Mouse (Mus musculus): ENCODE measurements around the gene Pick1. TPM values are rescaled to one million over a fixed set of nuclear protein-coding genes. Genes with fewer than 3 reads are reported as not detected.

Pick1 gene
- polyA plus RNA-seq, 1 experiment from 2014 or later, result 37.6 TPM

DNA sequence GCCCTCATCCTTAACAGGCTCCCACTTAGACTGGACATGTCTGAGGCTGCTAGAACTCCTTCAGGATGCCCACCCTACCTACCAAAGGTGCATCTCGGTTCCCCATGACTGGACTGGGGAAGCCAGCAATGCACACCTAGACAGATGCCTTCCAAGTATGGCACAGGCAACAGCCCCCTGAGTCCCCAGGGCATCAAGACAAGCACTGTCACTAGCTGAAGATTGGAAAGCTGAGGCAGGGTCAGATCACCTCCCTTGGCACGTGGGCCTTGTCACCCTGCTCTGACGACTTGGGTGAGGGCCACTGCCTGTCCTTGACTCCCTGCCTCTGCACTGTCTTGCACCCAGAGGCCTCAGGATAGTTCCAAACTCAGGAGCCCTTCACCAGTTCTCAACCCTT is 59.4 kb downstream of the Pick1 start:
- no peaks in the 10 kb centered on the region for H3K4me1 ChIP-seq (replicated peaks)
- H3K4me3 ChIP-seq, result no peak overlapping the region
- 0 out of 2 replicates have a peak, but pooled peaks cover 5% of the 10 kb centered on the region for H3K27me3 ChIP-seq (replicated peaks)
- no peak overlapping the region for H3K4me2 ChIP-seq
- H3K9me3 ChIP-seq (replicated peaks), result no peaks in the 10 kb centered on the region
- WGBS, result 77% methylated on average over 3 of the region's 3 CpGs
- peaks cover 23% of the 10 kb centered on the region for H3K36me3 ChIP-seq
- H3K27ac ChIP-seq (ENCODE audit: poor library complexity, severe bottlenecking), result no peak overlapping the region
- no peak overlapping the region for H3K9ac ChIP-seq
- no peak for ATAC-seq (ENCODE audit: insufficient number of reproducible peaks, low FRiP score)

GRCm38 (mm10) chr15:79289441-79289840 is 60.5 kb downstream of the Pick1 start:
- H3K9ac ChIP-seq, result no peak overlapping the region
- no peak overlapping the region for H3K4me2 ChIP-seq
- no peak overlapping the region for H3K4me3 ChIP-seq
- no peak for ATAC-seq (ENCODE audit: insufficient number of reproducible peaks, low FRiP score)
- H3K27ac ChIP-seq (ENCODE audit: poor library complexity, severe bottlenecking), result no peak overlapping the region
- no peaks in the 10 kb centered on the region for H3K27me3 ChIP-seq (replicated peaks)
- no peaks in the 10 kb centered on the region for H3K4me1 ChIP-seq (replicated peaks)
- H3K36me3 ChIP-seq, result peaks cover 23% of the 10 kb centered on the region
- WGBS, result 83% methylated on average over 12 of the region's 12 CpGs
- no peaks in the 10 kb centered on the region for H3K9me3 ChIP-seq (replicated peaks)

GRCm38 (mm10) chr15:79290340-79290739 is 61.4 kb downstream of the Pick1 start:
- Histone ChIP-seq H3K4me1 (replicated peaks) (no peaks in the 10 kb centered on the region), H3K27ac (ENCODE audit: poor library complexity, severe bottlenecking) (no peak overlapping the region), H3K9me3 (replicated peaks) (no peaks in the 10 kb centered on the region), H3K9ac (no peak overlapping the region), H3K4me3 (no peak overlapping the region), H3K36me3 (peaks cover 23% of the 10 kb centered on the region), H3K27me3 (replicated peaks) (no peaks in the 10 kb centered on the region), H3K4me2 (no peak overlapping the region)
- no peak for ATAC-seq (ENCODE audit: insufficient number of reproducible peaks, low FRiP score)
- WGBS, result 82% methylated on average over 3 of the region's 3 CpGs

DNA sequence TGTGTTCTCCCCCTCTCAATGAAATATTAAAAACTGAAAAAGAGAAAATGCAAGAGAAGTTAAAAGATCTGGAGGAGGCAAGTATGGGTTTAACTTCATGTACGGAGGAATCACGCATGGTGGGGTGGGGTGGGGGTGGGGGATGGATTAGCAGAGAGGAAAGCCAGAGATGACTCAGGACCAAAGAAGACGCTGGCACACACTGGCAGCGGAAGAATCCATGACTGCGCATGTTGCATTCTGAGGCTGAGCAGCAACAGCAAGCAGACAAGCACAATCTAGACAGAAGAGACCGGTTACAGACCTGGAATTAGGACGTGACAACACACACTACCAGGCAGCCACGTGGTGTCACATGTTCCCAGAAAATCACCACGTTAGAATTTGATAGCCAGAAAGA is 63.8 kb downstream of the Pick1 start:
- Histone ChIP-seq H3K4me2 (no peak overlapping the region), H3K4me1 (replicated peaks) (no peaks in the 10 kb centered on the region), H3K27ac (ENCODE audit: poor library complexity, severe bottlenecking) (no peak overlapping the region), H3K27me3 (replicated peaks) (no peaks in the 10 kb centered on the region), H3K4me3 (no peak overlapping the region), H3K9ac (no peak overlapping the region), H3K36me3 (peaks cover 9% of the 10 kb centered on the region), H3K9me3 (replicated peaks) (no peaks in the 10 kb centered on the region)
- ATAC-seq (ENCODE audit: insufficient number of reproducible peaks, low FRiP score), result no peak
- WGBS, result 83% methylated on average over 9 of the region's 9 CpGs

DNA sequence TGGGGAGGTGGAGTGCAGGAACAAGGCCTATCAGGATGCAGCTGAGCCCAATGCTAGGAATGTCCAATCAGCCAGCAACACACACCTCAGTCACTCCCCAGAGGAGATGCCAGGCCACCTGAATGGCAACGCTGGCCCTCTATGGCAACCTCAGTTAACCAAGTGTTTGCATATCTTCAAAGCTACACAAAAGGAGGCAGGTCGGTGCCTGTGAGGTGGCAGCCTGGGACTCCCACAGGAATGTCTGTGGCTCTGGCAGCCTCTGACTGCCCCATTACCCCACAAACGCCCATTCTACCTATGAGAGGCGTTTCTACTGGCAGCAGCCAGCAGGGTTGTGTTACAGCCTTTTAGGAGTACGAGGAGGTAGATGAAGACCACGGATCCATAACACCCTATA is 69.6 kb downstream of the Pick1 start:
- Histone ChIP-seq H3K4me3 (no peak overlapping the region), H3K36me3 (peaks cover 15% of the 10 kb centered on the region), H3K4me2 (no peak overlapping the region), H3K9ac (no peak overlapping the region), H3K9me3 (replicated peaks) (no peaks in the 10 kb centered on the region), H3K4me1 (replicated peaks) (no peaks in the 10 kb centered on the region), H3K27me3 (replicated peaks) (no peaks in the 10 kb centered on the region), H3K27ac (ENCODE audit: poor library complexity, severe bottlenecking) (no peak overlapping the region)
- WGBS, result 89% methylated on average over 6 of the region's 6 CpGs
- ATAC-seq (ENCODE audit: insufficient number of reproducible peaks, low FRiP score), result no peak

Other genes with a start within 250 kb of the Pick1 start
- gene H1f0, start 200.7 kb upstream of the Pick1 start, polyA plus RNA-seq (2016; fragmentation: Nextera tagmentation; extraction: Ambion mirVana), result 294 and 300 TPM in 2 replicates
- gene Galr3, start 187.3 kb upstream of the Pick1 start, polyA plus RNA-seq (2016; fragmentation: Nextera tagmentation; extraction: Ambion mirVana), result not detected in 2 replicates
- 29.0 and 30.0 TPM in 2 replicates for gene Ankrd54, start 166.3 kb upstream of the Pick1 start, polyA plus RNA-seq (2016; fragmentation: Nextera tagmentation; extraction: Ambion mirVana)
- 165 TPM in 2 replicates for gene Eif3l, start 154.0 kb upstream of the Pick1 start, polyA plus RNA-seq (2016; fragmentation: Nextera tagmentation; extraction: Ambion mirVana)
- 24.2 and 24.3 TPM in 2 replicates for gene Micall1, start 120.3 kb upstream of the Pick1 start, polyA plus RNA-seq (2016; fragmentation: Nextera tagmentation; extraction: Ambion mirVana)
- gene Polr2f, start 88.2 kb upstream of the Pick1 start, polyA plus RNA-seq (2016; fragmentation: Nextera tagmentation; extraction: Ambion mirVana), result 265 and 289 TPM in 2 replicates
- 6.3 and 6.6 TPM in 2 replicates for gene 1700088E04Rik, start 87.9 kb upstream of the Pick1 start, polyA plus RNA-seq (2016; fragmentation: Nextera tagmentation; extraction: Ambion mirVana)
- 0.28 and 0.44 TPM in 2 replicates for gene Sox10, start 63.9 kb upstream of the Pick1 start, polyA plus RNA-seq (2016; fragmentation: Nextera tagmentation; extraction: Ambion mirVana)
- gene Gm49486, start 218 bp downstream of the Pick1 start, polyA plus RNA-seq (2016; fragmentation: Nextera tagmentation; extraction: Ambion mirVana), result 0.49 and 1.0 TPM in 2 replicates
- gene Slc16a8, start 25.6 kb downstream of the Pick1 start, polyA plus RNA-seq (2016; fragmentation: Nextera tagmentation; extraction: Ambion mirVana), result 0.36 and 0.65 TPM in 2 replicates
- 9.3 and 11.9 TPM in 2 replicates for gene Baiap2l2, start 56.4 kb downstream of the Pick1 start, polyA plus RNA-seq (2016; fragmentation: Nextera tagmentation; extraction: Ambion mirVana)
- gene Pla2g6, start 99.2 kb downstream of the Pick1 start, polyA plus RNA-seq (2016; fragmentation: Nextera tagmentation; extraction: Ambion mirVana), result 12.1 and 14.4 TPM in 2 replicates
- 1.9 and 2.6 TPM in 2 replicates for gene Maff, start 117.4 kb downstream of the Pick1 start, polyA plus RNA-seq (2016; fragmentation: Nextera tagmentation; extraction: Ambion mirVana)
- 77.2 and 82.3 TPM in 2 replicates for gene Tmem184b, start 174.4 kb downstream of the Pick1 start, polyA plus RNA-seq (2016; fragmentation: Nextera tagmentation; extraction: Ambion mirVana)
- gene Csnk1e, start 226.4 kb downstream of the Pick1 start, polyA plus RNA-seq (2016; fragmentation: Nextera tagmentation; extraction: Ambion mirVana), result 103 and 111 TPM in 2 replicates